Mouse (Mus musculus): ENCODE measurements at regions not wholly inside any gene's neighbourhood (a gene's known extent, or its start where the extent isn't known, plus 50 kb on each side); places are given as distances from the start of the nearest gene placed in this dataset.

GRCm38 (mm10) chr14:109708733-109709132 lies 794.8 kb upstream of the Slitrk1 start:
- DNase-seq (ENCODE audit: low read depth, low spot score) = peak; percentile 45

- DNase-seq (ENCODE audit: low read depth, low spot score) = no peak
Measured at GRCm38 (mm10) chr14:109700296-109700695, 786.3 kb upstream of the Slitrk1 start.

GRCm38 (mm10) chr14:109668566-109669116 lies 754.7 kb upstream of the Slitrk1 start:
- DNase-seq (ENCODE audit: low read depth, low spot score) = no peak

GRCm38 (mm10) chr14:109668076-109668475 lies 754.1 kb upstream of the Slitrk1 start:
- DNase-seq (ENCODE audit: low read depth, low spot score) = no peak

GRCm38 (mm10) chr14:109663503-109664039 lies 749.6 kb upstream of the Slitrk1 start:
- no peak for DNase-seq (ENCODE audit: low read depth, low spot score)

- peak; percentile 12 for DNase-seq (ENCODE audit: low read depth, low spot score)
Measured at GRCm38 (mm10) chr14:109660351-109660750, 746.4 kb upstream of the Slitrk1 start.

GRCm38 (mm10) chr14:109648536-109648935 lies 734.6 kb upstream of the Slitrk1 start:
- no peak for DNase-seq (ENCODE audit: low read depth, low spot score)

All from brain, adult 2 months (tissue).